Mouse (Mus musculus): ENCODE measurements around the gene Fam196b. TPM values are rescaled to one million over a fixed set of nuclear protein-coding genes. Genes with fewer than 3 reads are reported as not detected.

Gene Fam196b
- total RNA-seq, 2 experiments from 2014 or later: 0.31 to 1.2 TPM

DNA sequence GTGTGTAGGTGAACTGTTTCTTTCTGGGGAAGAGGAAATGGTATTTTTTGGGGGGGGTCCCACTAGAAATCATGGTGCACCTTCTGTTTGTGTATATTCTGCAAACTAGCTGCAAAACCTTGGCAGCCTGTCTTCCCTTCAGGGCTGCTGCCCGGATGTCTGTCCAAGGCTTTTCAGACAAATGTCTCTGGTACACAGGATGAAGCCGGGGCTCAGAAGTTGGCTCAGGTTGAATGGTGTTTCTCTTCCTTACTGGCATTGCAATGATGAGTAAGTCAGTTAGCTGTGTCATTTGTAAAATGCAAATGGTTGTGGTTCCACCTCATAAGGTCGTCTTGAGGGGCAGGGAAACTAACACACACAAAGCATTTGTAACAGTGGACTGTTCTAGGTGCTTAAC, 8.4 kb upstream of the Fam196b start:
- Histone ChIP-seq H3K4me3 (no peak overlapping the region), H3K27ac (no peak overlapping the region)
- intact Hi-C loops (cut with DNase I): no loop called here
- no peak for DNase-seq
- no peak for TF ChIP-seq CTCF (IDR thresholded peaks at IDR 0.05)

DNA sequence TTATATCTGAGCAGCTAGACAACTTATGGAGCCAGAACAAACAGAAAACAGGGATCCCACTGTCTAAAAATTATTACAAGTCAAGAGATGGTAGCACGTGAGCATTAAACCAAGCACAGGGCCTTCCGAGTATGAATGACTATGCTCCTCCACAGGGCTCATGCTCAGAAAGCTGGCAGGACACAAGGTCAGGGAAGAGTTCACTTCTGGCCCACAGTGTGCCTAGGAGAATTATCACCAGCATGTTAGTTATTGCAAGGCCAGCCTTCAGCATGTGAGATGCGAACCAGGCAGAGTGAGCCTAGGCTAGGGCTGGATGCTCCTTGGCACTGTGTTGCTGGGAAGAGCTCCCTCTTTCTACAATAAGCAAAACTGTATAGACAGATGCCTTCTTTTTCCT, 5.9 kb upstream of the Fam196b start:
- no peak for DNase-seq
- intact Hi-C loops (cut with DNase I): no loop called here
- H3K4me3 ChIP-seq: no peak overlapping the region
- no peak for TF ChIP-seq CTCF (IDR thresholded peaks at IDR 0.05)
- no peak overlapping the region for H3K27ac ChIP-seq

DNA sequence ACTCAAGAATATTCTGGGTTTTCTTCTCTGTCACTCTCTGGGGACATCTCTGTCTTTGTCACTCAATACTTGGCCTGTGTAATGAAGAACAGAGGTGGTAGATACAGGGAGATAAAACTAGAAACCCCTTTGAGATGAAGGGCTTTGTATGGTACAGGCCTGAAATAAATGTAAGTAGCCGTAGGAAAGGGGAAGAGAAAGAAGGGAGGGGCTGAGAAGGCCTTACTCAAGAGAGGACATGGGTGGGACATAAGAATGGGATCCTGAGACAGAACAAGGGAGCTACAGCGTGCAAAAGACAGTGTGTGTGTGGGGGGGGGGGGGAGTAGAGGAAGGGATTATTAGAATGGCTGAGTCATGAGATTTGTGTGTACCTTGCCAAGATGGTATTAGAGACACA, 5.3 kb upstream of the Fam196b start:
- intact Hi-C loops (cut with DNase I): no loop called here
- Histone ChIP-seq H3K27ac (no peak overlapping the region), H3K4me3 (no peak overlapping the region)
- no peak for TF ChIP-seq CTCF (IDR thresholded peaks at IDR 0.05)
- no peak for DNase-seq

DNA sequence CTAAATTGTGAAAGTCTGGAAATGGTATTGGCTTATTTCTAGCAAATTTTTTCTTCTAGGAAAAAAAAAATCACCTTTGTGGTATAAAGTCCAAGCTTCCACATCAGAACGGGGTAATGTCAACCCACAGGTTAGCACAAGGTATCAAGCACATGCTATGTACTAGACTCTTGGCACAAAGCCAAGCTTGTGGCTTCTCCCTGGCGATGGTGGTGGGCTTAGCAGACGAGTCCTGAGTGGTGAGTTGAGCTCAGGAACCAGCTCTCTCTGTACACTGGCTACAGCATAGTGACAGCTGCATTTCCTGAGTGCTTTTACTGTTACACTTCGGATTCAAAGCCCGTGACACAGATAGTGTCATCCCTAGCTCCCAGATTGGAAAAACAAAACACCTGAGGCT, 2.9 kb upstream of the Fam196b start:
- intact Hi-C loops (cut with DNase I): no loop called here
- H3K4me3 ChIP-seq: no peak overlapping the region
- no peak for TF ChIP-seq CTCF (IDR thresholded peaks at IDR 0.05)

DNA sequence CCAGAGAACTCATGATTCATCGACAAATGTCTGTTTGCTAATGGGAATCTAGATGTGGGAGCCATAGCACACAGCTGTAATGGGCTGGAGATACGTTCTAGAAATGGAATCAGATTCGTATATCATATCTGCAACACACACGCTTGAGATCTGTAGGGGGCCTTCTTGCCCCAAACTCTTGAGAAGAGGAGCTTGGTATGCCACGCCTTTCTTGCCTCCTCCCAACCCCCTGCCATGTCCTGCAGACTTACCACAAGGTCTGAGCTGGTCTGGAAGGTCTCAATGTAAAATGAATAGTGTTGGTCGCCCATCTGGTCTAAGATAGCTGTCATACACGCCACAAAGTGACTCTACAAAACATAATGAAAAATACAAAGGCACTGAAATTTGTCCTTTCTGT, 2.4 kb upstream of the Fam196b start:
- intact Hi-C loops (cut with DNase I): no loop called here
- no peak overlapping the region for H3K4me3 ChIP-seq
- H3K27ac ChIP-seq: no peak overlapping the region
- DNase-seq: no peak
- no peak for TF ChIP-seq CTCF (IDR thresholded peaks at IDR 0.05)

More for the DNA sequence above, 2.9 kb upstream of the Fam196b start:
- no peak for DNase-seq
- no peak overlapping the region for H3K27ac ChIP-seq

DNA sequence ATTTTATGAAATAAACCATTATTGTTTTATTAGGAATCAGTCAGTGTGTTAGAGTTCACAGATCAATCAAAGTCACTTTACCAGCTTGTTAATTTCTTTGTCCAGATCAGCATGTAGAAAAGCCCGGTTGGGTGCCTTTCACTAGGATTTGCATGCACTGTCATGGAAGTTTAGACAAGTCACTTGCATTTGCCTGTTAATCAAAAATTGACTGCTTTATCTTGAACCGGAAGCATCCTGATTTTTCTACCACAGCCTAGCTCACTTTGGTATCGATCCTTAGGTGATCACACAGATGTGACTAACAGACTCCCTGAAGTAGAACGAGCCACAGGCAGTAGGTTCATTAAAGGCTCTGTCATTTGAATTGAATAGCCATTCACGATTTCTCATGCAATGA, 761 bp downstream of the Fam196b start:
- no peak for TF ChIP-seq CTCF (IDR thresholded peaks at IDR 0.05)
- Histone ChIP-seq H3K4me3 (no peak overlapping the region), H3K27ac (no peak overlapping the region)
- no peak for DNase-seq
- intact Hi-C loops (cut with DNase I): no loop called here

DNA sequence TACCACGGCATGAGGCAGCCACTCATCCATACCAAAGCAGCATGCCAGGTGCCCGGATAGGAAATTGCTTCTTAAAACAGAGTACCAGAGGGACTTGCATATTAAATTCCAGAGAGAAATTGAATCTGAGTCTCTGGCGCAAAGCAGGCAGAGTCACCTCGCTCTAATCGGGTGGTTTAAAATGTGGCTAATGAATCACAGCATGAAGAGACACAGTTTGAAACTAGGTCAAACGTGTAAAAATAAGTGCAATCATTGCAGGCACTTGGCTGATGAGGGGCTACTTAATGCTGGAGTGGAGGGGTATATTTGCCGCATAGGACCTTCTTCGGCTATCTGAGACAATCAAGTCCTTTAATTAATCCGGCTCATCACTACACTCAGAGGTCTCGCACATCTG, 1.6 kb downstream of the Fam196b start:
- H3K4me3 ChIP-seq: no peak overlapping the region
- no peak for TF ChIP-seq CTCF (IDR thresholded peaks at IDR 0.05)
- intact Hi-C loops (cut with DNase I): no loop called here
- H3K27ac ChIP-seq: no peak overlapping the region
- no peak for DNase-seq

DNA sequence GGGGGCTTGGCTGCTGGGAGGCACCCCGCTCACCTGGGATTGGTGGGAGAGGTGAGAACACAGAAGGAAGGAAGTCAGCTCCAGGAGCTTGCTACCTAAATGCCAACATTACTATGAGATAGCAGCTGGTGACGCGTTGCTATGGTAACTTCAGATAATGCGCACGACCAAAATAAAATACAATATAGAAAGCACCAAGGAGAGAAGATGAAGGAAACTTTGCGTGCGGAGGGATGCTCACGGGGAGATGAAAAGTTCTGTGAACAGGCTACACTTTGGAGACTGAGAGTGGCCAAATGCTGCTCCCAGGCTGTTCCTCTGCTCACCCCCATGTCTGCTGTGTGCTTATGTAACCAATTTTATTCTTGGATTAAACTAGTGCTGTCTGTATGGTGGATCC, 2.4 kb downstream of the Fam196b start:
- intact Hi-C loops (cut with DNase I): no loop called here

DNA sequence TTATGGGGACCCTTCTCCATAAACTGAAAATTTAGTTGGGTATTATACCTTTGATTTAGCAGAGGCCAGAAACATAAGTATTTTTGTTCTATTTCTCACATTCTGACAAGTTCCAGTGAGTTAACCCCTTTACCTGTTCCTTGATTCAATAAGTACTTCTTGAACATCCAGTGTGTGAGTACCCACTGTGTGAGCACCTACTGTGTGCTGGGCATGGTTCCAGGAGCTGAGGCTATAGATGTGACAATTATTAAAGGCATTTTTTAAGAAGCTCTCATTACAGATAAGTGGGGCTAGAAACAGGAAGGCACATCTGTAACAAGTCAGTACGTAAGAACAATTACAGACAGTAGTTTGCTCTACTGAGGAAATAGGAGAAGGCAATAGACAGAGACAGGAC, 4.7 kb downstream of the Fam196b start:
- intact Hi-C loops (cut with DNase I): no loop called here
- DNase-seq: no peak
- no peak for TF ChIP-seq CTCF (IDR thresholded peaks at IDR 0.05)
- Histone ChIP-seq H3K4me3 (no peak overlapping the region), H3K27ac (no peak overlapping the region)

More for the DNA sequence above, 2.4 kb downstream of the Fam196b start:
- Histone ChIP-seq H3K27ac (no peak overlapping the region), H3K4me3 (no peak overlapping the region)
- TF ChIP-seq CTCF (IDR thresholded peaks at IDR 0.05): no peak
- no peak for DNase-seq

DNA sequence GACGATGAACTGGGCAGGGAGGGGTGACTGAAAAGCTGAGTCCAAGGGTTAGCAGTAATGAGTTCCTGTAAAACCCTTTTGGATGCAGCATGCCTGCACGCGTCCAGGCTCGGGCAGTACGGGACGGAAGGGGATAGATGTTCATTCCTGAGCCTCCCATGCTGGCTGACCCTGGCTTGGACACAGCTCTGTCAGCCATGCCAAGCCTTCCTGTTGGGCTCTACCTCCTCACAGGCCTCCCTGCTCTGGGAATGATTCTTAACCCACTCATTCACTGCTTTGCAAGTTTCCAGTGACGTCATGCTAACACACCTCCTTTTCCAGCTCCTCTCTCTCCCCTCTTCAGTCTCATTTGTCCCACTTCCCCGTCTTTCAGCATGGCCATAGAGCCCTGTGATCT, 9.0 kb downstream of the Fam196b start:
- no peak for DNase-seq
- Histone ChIP-seq H3K4me3 (no peak overlapping the region), H3K27ac (no peak overlapping the region)
- TF ChIP-seq CTCF (IDR thresholded peaks at IDR 0.05): no peak
- intact Hi-C loops (cut with DNase I): no loop called here

DNA sequence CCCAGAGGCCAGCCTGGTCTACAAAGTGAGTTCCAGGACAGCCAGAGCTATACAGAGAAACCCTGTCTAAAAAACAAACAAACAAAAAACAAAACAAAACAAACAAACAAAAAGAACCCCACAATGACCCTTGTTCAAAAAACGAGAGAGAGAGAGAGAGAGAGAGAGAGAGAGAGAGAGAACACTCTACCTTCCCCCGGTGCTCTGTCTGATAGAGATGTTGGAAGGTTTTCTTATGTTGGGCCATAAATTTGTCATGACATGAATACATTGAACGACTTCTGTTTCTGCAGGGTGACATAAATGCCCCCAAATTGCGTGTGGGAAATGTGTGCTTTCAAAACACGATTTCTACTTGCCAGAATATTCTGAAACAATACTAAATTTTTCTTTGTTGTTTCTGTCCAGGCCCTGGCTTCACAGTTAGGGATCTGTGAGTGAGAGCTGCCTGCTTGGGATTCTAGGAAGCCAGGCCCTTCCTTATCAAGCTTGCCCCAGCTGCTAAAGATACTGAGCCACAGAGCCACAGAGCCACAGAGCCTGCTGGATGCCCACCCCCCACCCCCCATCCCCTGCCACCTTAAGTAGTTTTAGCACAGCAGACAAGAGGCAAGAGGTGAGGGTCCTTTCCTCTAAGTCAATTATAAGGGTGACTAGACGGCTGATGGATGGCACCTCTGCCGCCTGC, 17.9 kb downstream of the Fam196b start:
- intact Hi-C loops (cut with DNase I): no loop called here
- Histone ChIP-seq H3K4me3 (no peak overlapping the region), H3K27ac (no peak overlapping the region)
- TF ChIP-seq CTCF (IDR thresholded peaks at IDR 0.05): no peak
- DNase-seq: no peak

DNA sequence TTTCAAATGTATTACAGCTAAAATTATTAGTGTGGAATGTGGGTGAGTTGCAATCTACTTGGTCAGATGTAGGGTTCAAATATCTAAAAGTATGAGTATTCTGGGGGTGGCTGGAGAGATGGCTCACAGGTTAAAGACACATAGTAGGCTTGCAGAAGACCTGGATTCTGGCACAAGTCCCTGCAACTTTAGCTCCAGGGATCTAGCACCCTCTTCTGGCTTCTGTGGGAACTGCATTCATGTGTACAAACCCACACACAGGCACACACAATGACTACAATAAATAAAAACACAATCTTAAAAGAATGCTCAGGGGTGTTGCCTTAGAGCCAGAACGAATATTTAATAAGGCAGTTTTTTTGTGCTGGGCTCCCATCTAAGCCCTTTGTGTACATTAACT, 23.3 kb downstream of the Fam196b start:
- intact Hi-C loops (cut with DNase I): no loop called here

DNA sequence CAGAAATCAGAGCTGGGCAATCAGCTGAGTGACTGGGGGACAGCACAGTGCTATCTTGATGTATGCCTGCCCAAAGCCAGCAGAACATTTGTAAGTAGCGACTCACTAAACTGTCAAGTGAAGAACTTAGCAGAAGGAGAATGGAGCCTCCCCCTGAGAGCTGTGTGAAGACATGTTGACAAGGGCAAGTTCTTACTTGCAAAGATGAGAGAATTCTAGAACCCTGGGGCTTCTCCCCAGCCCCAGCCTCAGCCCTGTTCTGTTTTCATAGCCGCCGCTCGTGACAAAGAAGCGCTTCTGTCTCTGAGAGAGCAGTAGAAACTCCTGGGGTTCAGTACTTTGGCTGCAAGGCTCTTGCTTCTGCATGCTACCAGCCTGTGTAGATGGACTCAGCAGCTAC, 25.1 kb downstream of the Fam196b start:
- no peak for DNase-seq
- intact Hi-C loops (cut with DNase I): no loop called here

More for the DNA sequence above, 23.3 kb downstream of the Fam196b start:
- DNase-seq: no peak
- H3K4me3 ChIP-seq: no peak overlapping the region
- no peak overlapping the region for H3K27ac ChIP-seq
- TF ChIP-seq CTCF (IDR thresholded peaks at IDR 0.05): peak; percentile 26; the same call in 1 of the 2 replicates

DNA sequence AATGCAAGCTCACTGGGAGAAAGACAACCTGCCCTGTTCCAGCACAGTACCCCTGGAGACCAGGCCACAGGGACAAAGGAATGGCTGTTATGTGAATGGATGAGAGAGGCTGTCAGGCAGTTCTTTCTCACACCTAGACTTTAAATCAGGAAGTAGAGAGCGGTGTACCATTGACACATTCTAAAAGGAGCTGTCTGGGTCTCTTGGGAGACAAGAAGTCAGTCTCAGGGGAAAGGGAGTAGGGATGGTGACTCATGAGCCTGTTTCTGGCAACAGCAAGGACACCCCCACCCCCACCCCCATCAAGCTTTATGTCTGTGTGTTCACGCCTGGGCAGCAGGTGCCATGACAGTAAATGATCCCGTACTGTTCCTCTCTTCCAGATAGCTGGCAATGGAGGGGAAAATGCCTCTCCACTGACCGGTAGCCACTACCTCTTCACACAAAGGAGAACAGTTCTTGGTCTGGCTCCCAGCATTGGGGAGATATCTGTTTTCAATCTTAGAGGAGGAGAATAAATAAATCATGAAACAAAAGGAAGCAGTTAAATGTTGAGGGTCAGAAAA, 29.2 kb downstream of the Fam196b start:
- no peak for TF ChIP-seq CTCF (IDR thresholded peaks at IDR 0.05)
- intact Hi-C loops (cut with DNase I): no loop called here
- no peak for DNase-seq
- Histone ChIP-seq H3K27ac (no peak overlapping the region), H3K4me3 (no peak overlapping the region)

More for the DNA sequence above, 25.1 kb downstream of the Fam196b start:
- no peak overlapping the region for H3K4me3 ChIP-seq
- no peak overlapping the region for H3K27ac ChIP-seq
- no peak for TF ChIP-seq CTCF (IDR thresholded peaks at IDR 0.05)
